Mouse (Mus musculus) liver, adult 2 months (tissue): ENCODE results near the gene Lrrc45.

Source experiments
- CTCF ChIP-seq: fragments of 200-500 bp; IDR thresholded peaks from 2 replicates; pipeline ENCODE4 v1.5.1; 2011; ENCODE audit warnings: low read depth, low read length, control low read depth
- POLR2A ChIP-seq: fragments of 200-500 bp; IDR thresholded peaks from 2 replicates; pipeline ENCODE4 v1.6.1; 2011; ENCODE audit warnings: low read length, control low read depth; ENCODE audit not compliant: insufficient read depth; ENCODE audit errors: extremely low read depth

DNA sequence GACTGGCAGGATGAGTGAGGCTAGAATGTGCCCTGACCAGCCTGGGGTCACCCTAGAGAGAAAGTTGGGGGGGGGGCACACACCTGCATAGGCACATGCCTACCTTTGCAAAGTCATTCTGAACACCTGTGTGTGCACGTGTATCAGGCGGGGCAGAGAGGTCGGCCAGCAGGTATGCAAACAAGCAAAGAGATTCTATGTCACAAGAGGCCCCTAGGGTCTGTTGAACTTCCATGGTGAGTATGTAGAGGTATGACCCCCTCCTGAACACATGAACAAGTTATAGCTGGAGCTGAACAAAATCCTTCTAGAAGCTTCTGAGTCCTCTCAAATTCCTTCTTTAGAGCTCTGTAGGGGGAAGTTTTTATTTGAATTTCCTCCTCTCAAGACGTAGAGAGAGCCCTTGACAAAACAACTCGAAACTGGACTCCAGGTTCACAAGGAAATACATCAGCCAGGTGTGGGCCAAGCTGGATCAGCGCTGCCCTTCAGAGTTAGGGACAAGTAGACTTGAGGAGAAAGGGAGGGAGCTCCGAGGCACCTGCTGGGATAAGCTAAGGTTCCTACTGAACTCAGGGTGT lies 30.5 kb downstream of the Lrrc45 start:
- TF ChIP-seq CTCF (no peak), POLR2A (no peak)
